Mouse (Mus musculus): ENCODE data around the gene Gatad2a.

The Gatad2a gene

DNA sequence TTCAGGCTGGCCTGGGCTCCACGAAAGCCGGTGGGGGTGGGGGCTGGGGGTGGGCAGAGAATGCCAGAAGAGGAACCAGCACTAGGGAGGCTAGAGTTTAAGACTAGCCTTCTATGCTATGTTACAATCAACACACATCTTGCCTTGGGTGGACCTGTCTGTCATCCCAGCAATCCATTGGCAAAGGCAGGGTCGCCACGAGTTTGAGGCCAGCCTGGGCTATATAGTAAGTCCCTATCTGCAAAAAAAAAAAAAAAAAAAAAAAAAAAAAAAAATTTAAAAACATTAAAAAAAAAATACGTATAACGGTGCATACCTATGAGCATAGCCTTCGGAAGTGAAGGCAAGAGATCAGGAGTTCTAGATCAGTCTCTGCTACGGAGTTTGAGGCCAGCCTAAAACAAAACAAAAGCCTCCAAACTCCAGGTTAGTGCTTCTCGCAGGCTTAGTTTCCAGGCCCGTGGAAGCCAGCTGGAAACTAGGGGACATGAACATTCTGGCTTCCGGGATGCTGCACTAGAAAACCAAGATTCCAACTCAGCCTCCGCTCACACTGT, 95.2 kb downstream of the Gatad2a start:
- DNase-seq (ENCODE audit: low spot score in 2 of 2): no peak

DNA sequence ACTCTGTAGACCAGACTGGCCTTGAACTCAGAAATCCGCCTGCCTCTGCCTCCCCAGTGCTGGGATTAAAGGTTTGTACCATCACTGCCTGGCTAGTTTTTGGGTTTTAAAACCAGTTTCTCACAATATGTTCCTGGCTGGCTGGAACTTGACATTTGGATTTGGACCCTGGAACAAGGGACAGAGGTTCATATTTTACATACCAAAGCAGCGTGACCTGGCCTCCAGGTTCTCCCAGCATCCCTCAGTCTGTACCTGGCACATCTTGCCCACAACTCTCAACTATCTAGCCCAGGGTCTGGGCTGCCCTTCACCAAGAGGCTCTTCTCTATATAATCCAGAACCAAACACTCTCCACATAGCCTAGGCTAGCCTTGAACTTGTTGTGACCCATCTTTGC, 96.3 kb downstream of the Gatad2a start:
- DNase-seq (ENCODE audit: low spot score in 2 of 2): no peak

DNA sequence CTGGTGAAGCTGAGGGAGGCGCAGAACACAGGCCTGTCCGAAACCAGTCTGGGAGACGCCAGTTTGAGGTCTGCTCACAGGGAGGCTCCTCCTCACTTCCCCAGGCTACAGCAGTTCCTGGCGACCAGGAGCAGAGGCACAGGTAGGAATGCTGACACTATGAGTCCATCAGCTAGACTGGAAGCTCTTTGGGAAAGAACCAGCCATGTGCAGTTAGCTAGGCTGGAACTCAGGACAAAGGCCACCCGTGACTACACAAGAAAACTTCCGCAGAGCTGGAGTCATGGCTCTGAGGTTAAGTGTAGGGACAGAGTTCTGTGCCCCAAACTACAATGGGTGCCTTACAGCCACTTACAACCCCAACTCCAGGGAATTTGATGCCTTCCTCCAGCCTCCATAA, 98.3 kb downstream of the Gatad2a start:
- DNase-seq (ENCODE audit: low spot score in 2 of 2): no peak

DNA sequence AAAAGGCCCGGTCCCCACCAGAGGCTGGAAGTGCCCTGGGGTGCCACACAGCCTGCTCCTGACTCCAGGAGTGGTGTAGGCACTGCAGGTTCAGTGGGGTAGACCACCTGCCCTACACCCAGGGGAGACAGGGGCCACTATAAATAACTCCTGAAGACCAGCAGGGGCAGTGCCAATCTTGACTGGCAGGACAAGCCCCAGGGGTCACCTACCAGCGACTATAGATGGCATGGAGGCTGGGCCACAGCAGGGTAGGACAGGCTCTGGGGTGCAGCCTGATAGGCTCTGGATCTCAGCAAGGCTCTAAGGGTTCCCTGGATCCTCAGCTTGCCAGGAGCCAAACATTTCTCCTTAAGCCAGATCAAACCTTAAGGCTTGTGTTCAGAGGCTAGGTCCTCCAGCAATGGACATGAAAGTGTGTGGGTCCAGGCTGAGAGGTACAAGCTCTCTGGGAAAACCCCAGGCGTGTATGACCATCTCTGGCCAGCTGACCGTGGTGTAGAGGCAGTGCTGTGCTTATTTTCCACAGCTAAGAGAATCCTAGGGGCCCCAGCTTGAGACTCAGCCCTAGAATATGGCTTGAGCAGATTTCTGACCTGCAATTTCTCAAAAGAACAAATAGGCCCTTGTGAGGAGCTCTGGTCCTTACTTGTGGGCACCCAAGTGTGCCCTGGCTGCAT, 100.3 kb downstream of the Gatad2a start:
- DNase-seq (ENCODE audit: low spot score in 2 of 2): no peak

DNA sequence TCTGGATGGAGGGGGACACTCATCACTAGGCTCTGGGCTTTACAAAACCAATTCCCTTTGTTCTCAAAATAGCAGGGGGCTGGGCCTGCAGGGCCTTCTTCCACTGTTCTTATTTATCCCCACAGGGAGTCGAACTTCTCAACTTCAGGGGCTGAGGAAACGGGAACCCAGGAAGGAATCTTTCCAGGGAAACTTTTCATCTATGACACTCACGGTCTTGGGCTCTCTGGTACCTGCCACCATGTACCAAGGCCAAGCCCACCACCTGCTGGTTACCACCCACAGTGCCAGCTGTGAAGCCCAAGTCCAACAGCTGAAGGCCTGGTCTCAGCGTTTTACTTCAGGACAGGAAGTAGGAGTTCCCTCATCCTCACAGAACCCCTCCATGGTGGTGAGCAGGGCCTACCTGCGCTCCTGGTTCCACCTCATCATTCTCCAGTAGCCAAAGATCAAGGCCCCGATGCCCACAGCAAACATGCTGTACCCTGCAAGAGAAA, 101.3 kb downstream of the Gatad2a start:
- DNase-seq (ENCODE audit: low spot score in 2 of 2): no peak

DNA sequence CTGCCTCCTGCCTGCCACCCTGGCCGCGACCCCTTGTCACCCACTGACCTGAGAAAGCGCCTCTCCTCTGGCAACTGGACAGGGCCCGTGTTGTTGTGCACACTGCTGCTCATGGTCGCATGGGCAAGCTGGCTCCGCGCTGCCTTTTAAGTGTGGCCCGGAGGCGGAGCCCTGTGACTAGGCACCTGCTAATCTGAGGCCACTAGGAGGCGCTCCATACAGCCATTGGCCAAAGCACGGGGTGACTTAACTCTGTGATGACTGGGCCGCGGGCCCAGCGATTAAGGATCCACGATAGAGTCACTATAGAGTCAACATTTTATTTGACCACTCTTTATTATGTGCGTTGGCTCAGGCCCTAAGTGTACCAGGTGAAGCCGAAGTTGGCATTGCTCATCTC, 102.3 kb downstream of the Gatad2a start:
- DNase-seq (ENCODE audit: low spot score in 2 of 2): peak in 1 of 2 experiments; percentile 54

DNA sequence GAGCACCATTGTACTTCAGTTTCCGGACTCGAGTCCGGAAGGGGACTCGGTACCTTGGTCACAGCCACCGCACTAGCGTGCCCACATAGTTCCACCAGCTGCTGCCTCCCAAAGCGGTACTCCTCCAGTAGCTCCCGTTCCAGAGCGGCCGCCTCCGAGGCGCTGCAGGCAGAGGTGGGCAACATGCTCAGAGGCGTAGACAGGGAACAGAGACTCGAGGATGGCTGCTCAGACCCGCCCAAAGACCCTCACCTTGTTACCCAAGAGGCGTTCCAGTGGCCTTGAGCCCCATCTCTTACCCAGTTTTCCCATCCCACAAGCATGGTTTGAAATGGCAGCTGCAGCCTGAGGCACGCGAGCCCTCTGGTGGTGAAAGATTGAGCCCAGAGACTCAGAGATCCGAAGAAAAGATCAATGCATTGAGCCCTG, 105.4 kb downstream of the Gatad2a start:
- peak; percentile 74 to 79 for DNase-seq (ENCODE audit: low spot score in 2 of 2)

DNA sequence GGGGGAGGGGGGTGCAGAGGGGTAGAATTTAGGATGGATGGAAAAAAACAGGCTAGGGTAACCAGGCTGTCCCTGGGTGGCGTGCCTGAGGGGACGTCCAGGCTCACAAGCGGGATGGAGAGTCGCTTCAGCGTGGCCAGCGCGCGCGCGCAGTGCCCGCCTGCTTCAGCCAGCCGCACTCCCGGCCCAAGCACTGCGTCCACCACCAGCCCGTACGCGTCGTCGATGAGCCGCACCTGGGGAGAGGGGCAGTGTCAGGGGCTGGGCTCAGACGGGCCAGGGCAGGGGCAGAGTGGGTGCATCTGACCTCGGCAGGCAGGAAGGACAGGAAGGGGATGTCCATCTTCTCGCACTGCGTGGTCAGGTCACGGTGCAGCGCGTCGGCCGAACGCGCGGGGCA, 107.3 kb downstream of the Gatad2a start:
- DNase-seq (ENCODE audit: low spot score in 2 of 2): no peak

DNA sequence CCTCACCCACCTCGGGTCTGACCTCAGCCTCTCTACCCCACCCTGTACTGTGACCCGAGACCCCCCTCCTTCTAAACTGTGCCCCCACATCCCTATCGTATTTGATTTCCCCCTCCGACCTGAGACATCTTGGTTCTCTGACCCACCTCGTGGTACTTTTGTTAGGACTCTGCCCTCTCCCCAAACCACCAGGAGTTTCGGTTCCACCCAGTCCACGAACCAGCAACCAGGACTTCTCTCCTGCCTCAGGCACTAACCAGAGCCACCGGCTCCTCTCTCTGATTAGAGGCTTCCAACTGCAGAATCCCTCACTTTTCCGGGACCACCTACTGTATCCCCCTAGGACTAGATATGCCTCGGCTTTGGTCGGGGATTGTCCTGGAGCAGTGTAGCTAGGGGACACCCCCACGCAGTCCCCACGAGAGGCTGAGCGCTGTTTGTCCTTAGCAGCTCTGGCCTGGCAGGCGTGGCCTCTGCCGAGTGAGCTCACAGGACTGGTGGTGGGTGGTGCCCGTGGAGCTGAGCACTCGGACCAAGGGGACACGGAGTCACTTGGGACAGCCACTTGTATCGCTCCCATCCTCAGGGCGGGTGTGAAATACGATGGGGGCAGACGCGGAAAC, 107.8 kb downstream of the Gatad2a start:
- no peak for DNase-seq (ENCODE audit: low spot score in 2 of 2)

DNA sequence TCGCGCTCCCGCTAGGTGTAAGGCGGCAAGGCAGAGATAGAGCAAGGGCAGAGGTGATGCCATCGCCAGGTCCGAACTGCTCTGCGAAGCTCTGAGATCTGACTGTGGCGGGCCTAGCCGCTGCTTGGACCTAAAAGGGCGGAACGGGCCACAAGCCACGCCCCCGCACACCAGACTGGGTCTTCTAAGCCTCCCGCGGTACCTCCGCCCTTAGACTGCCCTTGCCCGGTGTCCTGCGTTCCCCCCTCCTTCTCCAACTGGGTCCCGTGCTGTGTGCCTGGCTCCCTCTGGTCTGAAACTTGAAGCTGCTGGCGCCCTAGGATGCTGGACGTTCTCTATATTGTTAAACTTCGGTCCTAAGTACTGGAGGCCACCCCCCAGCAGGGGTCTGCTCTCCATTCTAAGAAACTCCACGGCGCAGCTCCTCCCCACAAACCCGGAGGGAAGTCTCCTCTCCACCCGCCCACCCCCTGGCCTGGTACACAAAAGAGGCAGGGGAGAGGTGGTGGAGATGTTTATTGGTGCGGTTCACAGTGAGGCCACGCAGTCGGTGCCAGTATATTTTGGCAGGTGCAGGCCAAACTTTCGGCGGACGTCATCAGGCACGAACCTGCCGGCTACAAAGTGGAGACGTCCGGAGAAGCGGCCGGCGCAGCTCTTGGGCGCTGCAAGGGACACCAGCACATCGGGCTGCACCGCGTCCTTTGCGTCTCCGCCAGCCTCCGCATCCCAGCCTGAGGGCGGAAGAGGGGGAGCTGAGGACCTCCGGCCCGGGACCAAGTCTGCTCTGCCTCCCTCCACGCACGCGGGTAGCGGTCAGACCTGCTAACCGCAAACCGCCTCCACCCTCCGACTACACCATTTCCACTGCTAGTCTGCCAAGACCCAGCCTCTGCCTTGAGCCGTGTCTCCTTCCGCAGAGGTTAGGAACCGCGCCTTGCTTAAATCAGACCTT, 108.6 kb downstream of the Gatad2a start, which contains the start of gene Cilp2:
TSS of gene Cilp2 (minus strand) at position 399 of the 955 bp plus-strand sequence.
- DNase-seq (ENCODE audit: low spot score in 2 of 2): no peak

DNA sequence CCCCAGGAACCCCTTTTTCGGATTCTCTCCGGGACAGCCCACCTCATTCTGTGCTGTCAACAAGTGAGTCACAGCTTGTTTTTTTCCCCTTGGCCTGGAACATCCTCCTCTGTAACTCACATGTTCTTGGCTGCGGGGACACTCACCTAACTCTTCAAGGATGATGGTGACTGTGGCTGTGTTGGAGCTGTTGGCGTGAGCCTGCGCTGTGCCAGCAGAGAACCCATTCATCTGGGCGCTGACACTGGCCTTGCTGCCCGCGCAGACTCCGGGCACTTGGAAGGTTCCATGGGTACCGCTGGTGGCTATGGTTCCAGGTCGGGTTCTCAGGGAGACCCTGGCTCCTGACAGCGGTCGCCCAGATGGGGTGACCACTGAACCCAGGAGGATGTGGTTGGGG, 112.0 kb downstream of the Gatad2a start:
- DNase-seq (ENCODE audit: low spot score in 2 of 2): no peak

DNA sequence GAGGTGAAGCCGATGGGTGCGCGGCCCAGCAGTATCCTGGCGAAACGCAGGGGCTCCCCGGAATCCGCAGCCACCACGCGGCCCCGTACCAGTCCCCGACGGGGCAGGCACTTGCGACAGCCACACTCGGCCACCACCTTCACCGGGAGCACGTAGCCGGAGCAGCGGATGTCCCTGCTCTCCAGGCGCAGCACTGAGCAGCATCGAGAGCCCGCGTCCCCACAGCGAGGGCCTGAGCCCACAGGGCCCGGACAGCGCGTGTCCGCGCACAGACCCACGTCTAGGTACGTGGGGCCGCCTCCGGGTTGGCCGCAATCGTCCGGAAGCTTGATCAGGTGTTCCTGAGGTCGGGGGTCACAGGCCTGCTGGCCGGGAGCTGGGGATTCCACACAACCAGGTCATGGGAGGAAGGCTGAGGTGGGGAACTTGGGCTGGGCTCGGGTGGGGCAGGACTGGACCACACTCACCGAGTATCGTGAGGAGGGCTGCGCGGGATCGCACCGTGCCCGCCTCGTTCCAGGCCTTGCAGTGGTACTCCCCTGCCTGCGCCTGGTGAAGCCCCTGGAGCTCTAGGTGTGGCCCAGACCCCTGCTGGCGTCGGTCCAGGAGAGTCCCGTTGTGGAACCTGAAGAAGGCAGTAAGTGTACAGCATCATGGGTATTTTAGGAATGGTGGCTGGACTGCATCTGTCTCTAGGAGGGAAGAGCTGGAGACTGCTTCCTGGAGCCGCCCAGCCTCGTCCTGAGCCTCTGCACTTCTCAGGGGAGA, 113.2 kb downstream of the Gatad2a start:
- no peak for DNase-seq (ENCODE audit: low spot score in 2 of 2)

DNA sequence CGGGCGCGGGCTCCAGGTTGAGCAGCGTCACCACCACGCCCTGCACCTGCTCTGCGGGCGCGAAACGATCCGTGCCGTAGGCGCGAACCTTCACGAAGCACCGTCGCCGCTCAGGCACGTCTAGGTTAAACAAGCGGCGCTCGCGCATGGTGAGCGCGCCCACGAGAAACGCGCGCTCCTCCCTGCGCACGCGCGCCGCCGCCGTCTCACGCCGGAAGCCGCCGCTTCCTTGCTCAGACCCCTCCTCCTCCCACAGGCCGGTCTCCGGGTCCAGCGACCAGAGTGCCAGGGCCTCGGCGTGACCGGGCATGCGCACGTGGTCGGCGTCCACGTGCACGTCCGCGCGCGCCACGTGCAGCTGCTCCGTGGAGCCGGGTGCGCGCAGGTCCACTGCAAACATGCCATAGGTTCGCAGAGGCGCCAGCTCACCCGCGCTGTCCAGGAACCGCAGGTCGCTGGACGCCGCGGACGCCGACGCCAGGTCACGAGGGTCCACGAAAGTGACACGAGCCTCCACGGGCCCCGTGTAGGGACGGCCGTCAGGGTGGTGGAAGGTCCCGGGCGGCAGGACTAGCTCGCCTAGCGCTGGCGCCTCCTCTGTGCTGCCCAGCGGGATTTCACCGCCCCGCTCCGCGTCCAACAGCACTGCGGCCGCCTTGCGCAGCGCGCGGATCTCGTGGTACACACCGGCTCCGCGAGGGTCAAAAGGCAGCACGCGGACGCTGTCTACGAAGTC, 114.0 kb downstream of the Gatad2a start:
- no peak for DNase-seq (ENCODE audit: low spot score in 2 of 2)

DNA sequence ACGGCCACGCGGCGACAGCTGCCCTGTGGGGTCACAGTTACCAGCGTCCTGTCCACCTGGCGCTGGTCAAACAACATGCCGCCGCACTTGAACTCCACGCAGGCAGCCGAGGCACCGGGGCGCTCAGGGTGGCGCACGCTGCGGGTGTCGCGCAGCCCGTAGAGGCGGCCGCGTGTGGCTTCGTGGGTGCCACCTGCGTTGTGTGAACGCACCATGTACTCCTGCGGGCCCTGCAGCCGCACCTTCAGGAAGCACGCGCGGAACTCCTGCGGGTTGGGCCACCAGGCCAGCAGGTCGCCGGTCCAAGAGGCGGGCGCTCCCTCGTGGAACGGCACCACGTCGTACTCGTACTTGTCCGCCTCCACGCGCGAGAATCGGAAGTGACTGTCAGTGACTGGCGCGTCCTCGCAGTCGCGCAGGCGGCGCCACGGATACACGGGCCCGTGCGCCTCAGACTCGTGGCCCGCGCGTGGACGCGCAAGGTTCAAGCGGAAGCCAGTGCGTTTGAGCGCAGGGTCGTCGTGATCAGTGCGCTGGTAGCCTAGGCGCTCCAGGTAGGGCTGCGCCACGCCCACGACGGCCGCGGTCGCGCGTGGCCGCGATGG, 114.8 kb downstream of the Gatad2a start:
- no peak for DNase-seq (ENCODE audit: low spot score in 2 of 2)

DNA sequence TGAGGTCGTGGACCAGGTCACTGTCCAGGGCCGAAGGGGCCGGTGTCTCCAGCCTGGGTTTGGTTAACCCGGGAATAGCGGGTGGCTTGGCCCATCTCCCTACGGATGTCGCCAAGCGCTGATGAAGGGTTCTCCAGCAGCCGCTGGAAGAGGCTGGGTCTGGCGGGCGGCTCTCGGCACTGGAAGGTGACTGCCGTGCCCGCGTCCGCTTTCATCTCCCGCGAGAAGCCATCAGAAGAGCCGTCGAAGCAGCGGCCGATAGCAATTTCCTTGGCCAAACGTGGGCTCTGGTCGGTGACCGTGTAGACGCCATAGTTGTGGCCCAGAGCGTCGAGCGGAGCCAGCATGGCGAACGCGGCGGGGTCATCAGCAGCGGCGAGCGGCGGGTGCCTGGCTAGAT, 115.3 kb downstream of the Gatad2a start:
- DNase-seq (ENCODE audit: low spot score in 2 of 2): no peak

DNA sequence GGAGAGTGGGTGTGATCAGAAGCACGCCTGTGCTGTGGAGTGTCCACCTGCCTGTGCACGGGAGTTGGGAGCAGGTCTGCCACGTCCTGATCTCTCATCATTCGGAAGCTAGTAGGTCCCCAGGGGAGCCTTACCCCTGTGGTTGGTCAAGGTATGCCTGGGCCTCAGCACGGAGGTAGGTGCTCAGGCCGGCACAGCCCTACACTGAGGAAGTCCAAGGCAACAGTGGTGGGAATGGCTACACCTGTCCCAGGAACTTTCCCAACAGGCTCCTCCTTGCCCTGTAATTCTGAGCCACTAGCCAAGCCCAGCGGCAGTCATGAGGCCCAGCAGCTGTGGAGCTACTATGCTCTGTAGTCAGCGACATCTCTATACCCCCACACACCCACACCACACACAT, 116.5 kb downstream of the Gatad2a start:
- DNase-seq (ENCODE audit: low spot score in 2 of 2): no peak

DNA sequence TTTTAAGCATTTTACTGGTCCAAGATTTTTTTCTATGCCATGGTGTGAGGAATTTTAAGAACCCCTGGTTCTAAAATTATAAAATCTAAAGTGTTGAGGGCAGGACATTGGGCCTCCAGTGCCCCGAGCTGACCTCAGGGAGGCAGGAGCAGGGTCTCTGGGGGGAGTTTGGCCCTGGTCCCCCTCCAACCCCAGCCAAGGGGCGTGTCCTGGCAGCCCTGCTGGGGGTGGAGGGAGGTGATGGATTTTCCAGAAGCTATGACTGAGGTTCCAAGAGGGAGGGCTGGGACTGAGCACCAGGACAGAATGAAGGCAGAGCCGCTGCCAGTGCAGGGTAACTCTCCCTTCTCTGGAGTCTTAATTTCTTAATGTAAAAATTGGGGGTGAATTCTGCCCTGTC, 118.2 kb downstream of the Gatad2a start:
- no peak for DNase-seq (ENCODE audit: low spot score in 2 of 2)

DNA sequence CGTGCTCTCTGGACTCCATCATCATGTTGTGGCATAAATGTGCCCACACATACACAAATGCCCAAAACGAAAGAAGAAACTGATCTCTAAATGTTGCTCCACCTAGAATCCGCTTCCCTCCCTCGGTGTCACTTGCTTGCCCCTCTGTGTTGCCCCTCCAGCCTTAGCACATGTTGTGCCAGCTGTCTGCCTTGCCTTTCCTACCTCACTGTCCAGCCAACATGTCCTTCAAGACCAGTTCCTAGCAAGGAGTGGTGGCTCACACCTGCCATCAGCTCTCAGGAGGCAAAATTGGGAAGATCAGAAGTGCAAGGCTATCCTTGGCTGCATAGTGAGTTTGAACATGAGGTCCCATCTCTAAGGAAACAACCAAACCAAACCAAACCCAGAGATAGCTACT, 118.8 kb downstream of the Gatad2a start:
- DNase-seq (ENCODE audit: low spot score in 2 of 2): no peak

DNA sequence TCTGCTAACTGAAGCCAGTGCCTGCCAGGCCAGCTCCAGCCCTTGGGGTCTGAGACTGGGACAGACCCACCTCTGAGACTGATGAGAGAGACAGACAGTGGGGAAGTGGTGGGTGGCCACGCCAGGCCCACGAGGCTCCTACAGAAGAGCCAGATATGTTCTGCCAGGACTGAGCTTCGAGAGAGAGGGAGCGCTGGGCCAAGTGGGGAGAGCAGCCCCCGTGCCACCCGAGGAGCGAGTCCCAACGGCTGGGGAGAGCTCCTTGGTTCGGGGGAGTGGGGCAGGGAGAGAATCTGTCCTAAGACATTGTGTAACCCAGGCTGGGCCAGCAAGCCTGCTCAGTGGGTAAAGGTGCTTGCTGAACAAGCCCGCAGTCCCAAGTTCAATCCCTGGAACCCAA, 119.2 kb downstream of the Gatad2a start:
- DNase-seq (ENCODE audit: low spot score in 2 of 2): no peak

DNA sequence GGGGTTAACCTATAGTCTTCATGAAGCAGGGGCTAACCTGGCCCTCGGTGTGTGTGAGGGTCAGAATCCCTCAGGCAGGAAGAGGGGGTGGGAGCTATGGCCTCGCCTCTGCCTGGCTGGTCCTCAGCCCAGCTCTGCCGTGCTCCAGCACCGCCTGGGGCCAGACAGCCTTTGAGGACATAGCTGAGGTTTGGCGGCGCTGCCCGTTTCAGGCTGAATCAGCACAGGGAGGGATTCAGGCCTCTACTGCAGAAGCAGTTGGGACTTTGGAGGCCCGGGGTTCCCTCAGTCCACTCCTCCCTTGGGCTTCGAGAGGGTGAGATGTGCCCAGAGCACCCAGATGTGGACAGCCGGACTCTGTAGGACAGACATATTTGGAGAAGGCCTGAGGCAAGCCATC, 120.1 kb downstream of the Gatad2a start:
- DNase-seq (ENCODE audit: low spot score in 2 of 2): no peak

All from right cerebral cortex, adult 2 months (tissue).